Mouse (Mus musculus): ENCODE results near the gene Plk4.

- no peak for TF ChIP-seq CHD2 (IDR thresholded peaks at IDR 0.05; ENCODE audit: low read depth, low read length)
- no peak for TF ChIP-seq MAFK (IDR thresholded peaks at IDR 0.05; ENCODE audit: insufficient read depth, low read depth, low read length)
- no peak for TF ChIP-seq ZNF384 (IDR thresholded peaks at IDR 0.05; ENCODE audit: low read depth, low read length)
- no peak for TF ChIP-seq HCFC1 (IDR thresholded peaks at IDR 0.05; ENCODE audit: borderline replicate concordance, insufficient read depth, low read length)
Observed at GRCm38 (mm10) chr3:40813275-40813674, 13.5 kb downstream of the Plk4 start.

Measured in ES-E14 (cell line).